1 mouse cellular context compared by ENCODE assay signal in the genomic region with DNA sequence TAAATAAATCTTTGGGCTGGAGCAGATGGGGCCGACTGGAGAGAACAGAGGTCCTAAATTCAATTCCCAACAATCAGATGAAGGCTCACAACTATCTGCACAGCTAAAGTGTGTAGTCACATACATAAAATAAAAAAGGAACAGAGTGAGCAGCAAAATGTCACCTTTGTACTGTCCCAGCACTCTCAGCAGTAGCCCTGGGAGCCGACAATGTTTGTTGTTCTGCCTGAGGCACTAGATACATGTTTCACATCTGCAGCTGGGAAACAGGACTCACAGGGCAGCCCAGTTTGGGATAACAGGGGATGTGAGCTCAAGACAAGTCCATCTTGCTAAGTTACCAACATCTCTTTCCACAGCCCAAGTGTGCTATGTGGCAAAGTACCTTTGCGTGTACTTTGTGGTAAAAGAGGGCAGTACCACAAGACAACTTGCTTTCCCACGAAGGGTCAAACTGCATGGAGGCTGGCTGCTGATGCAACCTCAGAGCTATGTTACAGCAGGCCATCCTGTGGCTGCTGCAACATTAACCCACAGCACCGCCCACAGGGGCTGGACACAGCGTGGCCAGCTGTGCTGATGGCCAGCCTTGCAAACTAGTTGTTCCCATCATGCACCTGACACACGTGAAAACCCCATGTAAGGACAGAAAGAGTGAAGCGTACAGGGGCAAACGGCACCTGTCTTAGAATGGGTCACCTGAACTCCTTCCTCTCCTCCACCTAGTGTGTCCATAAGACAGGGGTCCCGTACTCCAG.
A peak's percentile ranks its signal among the peaks of the same experiment; 100 is the strongest.
TF ChIP-seq lines count a peak whose summit lies in the region.

No protein-coding gene starts in this region.

TF ChIP-seq in CH12.LX, 34 proteins besides CTCF, POLR2A, EP300 and RAD21 (continued from another document):
- TF ChIP-seq RCOR1 (conservative IDR thresholded peaks at IDR 0.05; ENCODE audit: low read depth, low read length) (no peak), UBTF (IDR thresholded peaks at IDR 0.05; ENCODE audit: low read depth, low read length) (no peak), TBP (conservative IDR thresholded peaks at IDR 0.05; ENCODE audit: low read depth, low read length) (no peak), NRF1 (IDR thresholded peaks at IDR 0.05; ENCODE audit: low read depth, low read length) (no peak), POLR2AphosphoS2 (IDR thresholded peaks at IDR 0.05; ENCODE audit: low read depth, low read length) (no peak), E2F4 (IDR thresholded peaks at IDR 0.05; ENCODE audit: insufficient replicate concordance, low read depth, low read length) (no peak), MEF2A (IDR thresholded peaks at IDR 0.05; ENCODE audit: borderline replicate concordance, low read depth, low read length) (peak; percentile 33; the same call in 1 of the 2 replicates), ZC3H11A (IDR thresholded peaks at IDR 0.05; ENCODE audit: low read depth, low read length) (no peak)
TF ChIP-seq in CH12.LX: peak in this region for 14.
